Mouse (Mus musculus) limb, embryonic 13.5 days (tissue): Measurements from ENCODE around the gene Cstf3. TPM values are rescaled to one million over a fixed set of nuclear protein-coding genes. Genes with fewer than 3 reads are reported as not detected.

Experiments used
- ATAC-seq: fragments of 200-750 bp; cut with Nextera tagmentation; 2 replicates; pipeline ENCODE4 v1.8.0; 2017; ENCODE audit warnings: low read depth, moderate number of reproducible peaks, moderate TSS enrichment; ENCODE audit not compliant: low FRiP score
- H3K27ac ChIP-seq: fragments of 300-500 bp; sonication (generic); 2 replicates; pipeline ENCODE4 v1.5.1; 2015; ENCODE audit warnings: inconsistent platforms, mild to moderate bottlenecking, moderate library complexity
- H3K27me3 ChIP-seq: fragments of 300-500 bp; sonication (generic); 2 replicates; pipeline ENCODE4 v1.6.1; 2015; ENCODE audit warnings: mild to moderate bottlenecking, inconsistent platforms
- H3K36me3 ChIP-seq: fragments of 300-500 bp; sonication (generic); 2 replicates; pipeline ENCODE4 v1.6.1; 2015; ENCODE audit warnings: inconsistent platforms, mild to moderate bottlenecking, moderate library complexity
- H3K4me1 ChIP-seq: fragments of 300-500 bp; sonication (generic); 2 replicates; pipeline ENCODE4 v1.6.1; 2015; ENCODE audit warnings: inconsistent platforms
- H3K4me2 ChIP-seq: fragments of 300-500 bp; sonication (generic); replicated peaks from 2 replicates; pipeline ENCODE4 v1.6.1; 2015; ENCODE audit warnings: inconsistent platforms, mild to moderate bottlenecking, moderate library complexity
- H3K4me3 ChIP-seq: fragments of 300-500 bp; sonication (generic); 2 replicates; pipeline ENCODE4 v1.5.1; 2015; ENCODE audit warnings: moderate library complexity, mild to moderate bottlenecking, inconsistent platforms
- H3K9ac ChIP-seq: fragments of 300-500 bp; sonication (generic); 2 replicates; pipeline ENCODE4 v1.6.1; 2015; ENCODE audit warnings: mild to moderate bottlenecking, inconsistent platforms
- H3K9me3 ChIP-seq: fragments of 300-500 bp; sonication (generic); 2 replicates; pipeline ENCODE4 v1.6.1; 2016; ENCODE audit warnings: inconsistent platforms
- WGBS: fragments of 180-500 bp; shearing (Covaris S2); methylation state at CpG from one replicate; pipeline ENCODE4 v1.1.7; 2015; 5-methylcytosine and 5-hydroxymethylcytosine counted together
- polyA plus RNA-seq: library from polyadenylated mRNA; unstranded; fragments of >200 nt; fragmentation: Nextera tagmentation; extraction: Ambion mirVana; gene quantifications from 2 replicates; pipeline ENCODE4 v1.2.1, GENCODE M21; 2015

Cstf3 gene
- polyA plus RNA-seq, 1 experiment from 2014 or later = 85.8 TPM

- 74% methylated on average over 5 of the region's 5 CpGs for WGBS
- Histone ChIP-seq H3K27me3 (no peaks in the 10 kb centered on the region), H3K27ac (no peak overlapping the region), H3K9me3 (no peaks in the 10 kb centered on the region), H3K4me1 (no peaks in the 10 kb centered on the region), H3K4me2 (no peak overlapping the region), H3K4me3 (no peak overlapping the region), H3K36me3 (no peaks in the 10 kb centered on the region), H3K9ac (0 out of 2 replicates have a peak overlapping the region, but pooled peaks have one; percentile 4)
- no peak for ATAC-seq
Measured at GRCm38 (mm10) chr2:104578836-104579604, 11.3 kb upstream of the Cstf3 start.

GRCm38 (mm10) chr2:104579784-104580446 lies 10.4 kb upstream of the Cstf3 start:
- ATAC-seq = no peak
- H3K27me3 ChIP-seq = no peaks in the 10 kb centered on the region
- H3K9me3 ChIP-seq = no peaks in the 10 kb centered on the region

GRCm38 (mm10) chr2:104581281-104581879 lies 8.9 kb upstream of the Cstf3 start:
- H3K9me3 ChIP-seq = no peaks in the 10 kb centered on the region
- H3K27ac ChIP-seq = no peak overlapping the region
- H3K9ac ChIP-seq = no peak overlapping the region
- ATAC-seq = no peak
- no peaks in the 10 kb centered on the region for H3K27me3 ChIP-seq
- WGBS = 79% methylated on average over 9 of the region's 9 CpGs
- no peaks in the 10 kb centered on the region for H3K36me3 ChIP-seq
- no peaks in the 10 kb centered on the region for H3K4me1 ChIP-seq
- H3K4me3 ChIP-seq = no peak overlapping the region
- no peak overlapping the region for H3K4me2 ChIP-seq

More at GRCm38 (mm10) chr2:104579784-104580446, 10.4 kb upstream of the Cstf3 start:
- H3K36me3 ChIP-seq = no peaks in the 10 kb centered on the region
- no peak overlapping the region for H3K4me3 ChIP-seq
- 0 out of 2 replicates have a peak overlapping the region, but pooled peaks have one; percentile 4 for H3K9ac ChIP-seq
- no peak overlapping the region for H3K4me2 ChIP-seq
- H3K4me1 ChIP-seq = no peaks in the 10 kb centered on the region
- 77% methylated on average over 7 of the region's 7 CpGs for WGBS
- no peak overlapping the region for H3K27ac ChIP-seq

GRCm38 (mm10) chr2:104583032-104583431 lies 7.3 kb upstream of the Cstf3 start:
- no peak overlapping the region for H3K4me2 ChIP-seq
- H3K27ac ChIP-seq = no peak overlapping the region
- no peaks in the 10 kb centered on the region for H3K36me3 ChIP-seq
- WGBS = 77% methylated on average over 6 of the region's 6 CpGs
- no peak for ATAC-seq
- no peak overlapping the region for H3K9ac ChIP-seq
- no peaks in the 10 kb centered on the region for H3K4me1 ChIP-seq
- H3K27me3 ChIP-seq = no peaks in the 10 kb centered on the region
- H3K4me3 ChIP-seq = no peak overlapping the region
- no peaks in the 10 kb centered on the region for H3K9me3 ChIP-seq

- Histone ChIP-seq H3K27me3 (no peaks in the 10 kb centered on the region), H3K9me3 (no peaks in the 10 kb centered on the region)
- 61% methylated on average over 7 of the region's 7 CpGs for WGBS
Measured at GRCm38 (mm10) chr2:104584226-104584625, 6.1 kb upstream of the Cstf3 start.

GRCm38 (mm10) chr2:104585645-104586044 lies 4.7 kb upstream of the Cstf3 start:
- WGBS = 50% methylated on average over 2 of the region's 2 CpGs
- no peak for ATAC-seq
- Histone ChIP-seq H3K4me1 (peaks cover 6% of the 10 kb centered on the region; the same call in 1 of the 2 replicates), H3K36me3 (no peaks in the 10 kb centered on the region), H3K9me3 (no peaks in the 10 kb centered on the region), H3K27me3 (no peaks in the 10 kb centered on the region), H3K27ac (no peak overlapping the region), H3K9ac (no peak overlapping the region), H3K4me2 (no peak overlapping the region), H3K4me3 (no peak overlapping the region)

More at GRCm38 (mm10) chr2:104584226-104584625, 6.1 kb upstream of the Cstf3 start:
- Histone ChIP-seq H3K27ac (no peak overlapping the region), H3K4me3 (no peak overlapping the region), H3K9ac (no peak overlapping the region), H3K4me2 (no peak overlapping the region), H3K4me1 (peaks cover 2% of the 10 kb centered on the region; the same call in 1 of the 2 replicates), H3K36me3 (no peaks in the 10 kb centered on the region)
- no peak for ATAC-seq

- no peak for ATAC-seq
- WGBS = 94% methylated on average over 5 of the region's 5 CpGs
Measured at GRCm38 (mm10) chr2:104588552-104588951, 1.8 kb upstream of the Cstf3 start.

GRCm38 (mm10) chr2:104590829-104591117 lies 450 bp downstream of the Cstf3 start:
- Histone ChIP-seq H3K9ac (peak overlapping the region; percentile 93), H3K9me3 (no peaks in the 10 kb centered on the region), H3K36me3 (peaks cover 2% of the 10 kb centered on the region; the same call in 1 of the 2 replicates), H3K27ac (peak overlapping the region; percentile 77), H3K27me3 (no peaks in the 10 kb centered on the region), H3K4me3 (peak overlapping the region; percentile 90), H3K4me1 (peaks cover 27% of the 10 kb centered on the region), H3K4me2 (peak overlapping the region; percentile 78)
- ATAC-seq = no peak
- under 1% methylated on average over 19 of the region's 19 CpGs for WGBS

More at GRCm38 (mm10) chr2:104588552-104588951, 1.8 kb upstream of the Cstf3 start:
- Histone ChIP-seq H3K9me3 (no peaks in the 10 kb centered on the region), H3K4me3 (no peak overlapping the region), H3K27ac (no peak overlapping the region), H3K27me3 (no peaks in the 10 kb centered on the region), H3K36me3 (peaks cover 2% of the 10 kb centered on the region; the same call in 1 of the 2 replicates), H3K9ac (no peak overlapping the region), H3K4me1 (peaks cover 20% of the 10 kb centered on the region), H3K4me2 (no peak overlapping the region)

- H3K4me1 ChIP-seq = peaks cover 27% of the 10 kb centered on the region
- H3K4me3 ChIP-seq = peak overlapping the region; percentile 90
- H3K27me3 ChIP-seq = no peaks in the 10 kb centered on the region
- peak overlapping the region; percentile 77 for H3K27ac ChIP-seq
- ATAC-seq = no peak
- peak overlapping the region; percentile 78 for H3K4me2 ChIP-seq
- peak overlapping the region; percentile 93 for H3K9ac ChIP-seq
- H3K9me3 ChIP-seq = no peaks in the 10 kb centered on the region
- WGBS = 0% methylated on average over 6 of the region's 6 CpGs
- H3K36me3 ChIP-seq = peaks cover 2% of the 10 kb centered on the region; the same call in 1 of the 2 replicates
Measured at GRCm38 (mm10) chr2:104591141-104591540, 818 bp downstream of the Cstf3 start.

- Histone ChIP-seq H3K4me3 (no peak overlapping the region), H3K4me1 (peaks cover 20% of the 10 kb centered on the region), H3K27ac (no peak overlapping the region), H3K36me3 (peaks cover 9% of the 10 kb centered on the region), H3K9me3 (no peaks in the 10 kb centered on the region), H3K27me3 (no peaks in the 10 kb centered on the region), H3K9ac (no peak overlapping the region), H3K4me2 (no peak overlapping the region)
- no peak for ATAC-seq
- 76% methylated on average over 1 of the region's 1 CpGs for WGBS
Measured at GRCm38 (mm10) chr2:104595063-104595462, 4.7 kb downstream of the Cstf3 start.

GRCm38 (mm10) chr2:104603431-104603830 lies 13.1 kb downstream of the Cstf3 start:
- H3K27me3 ChIP-seq = no peaks in the 10 kb centered on the region
- H3K27ac ChIP-seq = no peak overlapping the region
- 49% methylated on average over 1 of the region's 1 CpGs for WGBS
- no peak overlapping the region for H3K9ac ChIP-seq
- no peaks in the 10 kb centered on the region for H3K4me1 ChIP-seq
- no peak for ATAC-seq
- H3K9me3 ChIP-seq = no peaks in the 10 kb centered on the region
- no peak overlapping the region for H3K4me3 ChIP-seq
- no peak overlapping the region for H3K4me2 ChIP-seq
- H3K36me3 ChIP-seq = peaks cover 13% of the 10 kb centered on the region

GRCm38 (mm10) chr2:104604718-104605117 lies 14.4 kb downstream of the Cstf3 start:
- WGBS = 56% methylated on average over 5 of the region's 5 CpGs
- no peak overlapping the region for H3K9ac ChIP-seq
- no peak overlapping the region for H3K4me3 ChIP-seq
- peaks cover 11% of the 10 kb centered on the region for H3K36me3 ChIP-seq
- ATAC-seq = no peak
- H3K27me3 ChIP-seq = no peaks in the 10 kb centered on the region
- H3K4me1 ChIP-seq = no peaks in the 10 kb centered on the region
- no peaks in the 10 kb centered on the region for H3K9me3 ChIP-seq
- H3K27ac ChIP-seq = no peak overlapping the region
- H3K4me2 ChIP-seq = no peak overlapping the region
